Mouse (Mus musculus) left cerebral cortex, postnatal 4 days (tissue): ENCODE results near the gene Ppp2r5c. TPM values are rescaled to one million over a fixed set of nuclear protein-coding genes. Genes with fewer than 3 reads are reported as not detected.

ENCODE experiments used
- DNase-seq: peaks from one replicate; pipeline ENCODE4 v3.0.0-alpha.2; 2022
- intact Hi-C: fragments of 180-260 bp; cut with DNase I; formaldehyde crosslinking; loops from one replicate; pipeline ENCODE4 v1.15.1; 2025
- total RNA-seq, 2 experiments: library from RNA; stranded (reverse); gene quantifications; 2 replicates each; pipeline ENCODE4 v1.2.3; 2021

Gene Ppp2r5c
- total RNA-seq, 2 experiments from 2014 or later = 201 to 210 TPM

DNA sequence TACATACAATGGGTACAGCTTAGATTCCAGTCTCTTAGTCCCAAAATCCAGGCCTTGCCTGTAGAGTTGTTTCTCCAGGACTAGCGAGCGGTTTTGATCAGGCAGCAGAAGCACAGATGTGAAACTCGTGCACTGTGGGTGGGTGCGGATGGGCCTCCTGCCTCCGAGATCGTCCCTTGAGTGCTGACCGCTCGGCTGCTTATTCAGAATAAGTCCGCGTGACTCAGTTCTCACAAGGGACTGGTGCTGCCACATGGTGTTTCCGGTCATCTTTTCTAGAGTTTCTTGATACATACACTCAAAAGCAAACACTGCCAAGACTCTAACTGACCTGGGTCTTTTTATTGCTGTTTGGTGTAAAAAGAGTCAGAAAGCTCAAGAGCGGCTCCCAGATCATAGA lies 100.7 kb downstream of the Ppp2r5c start:
- intact Hi-C loops = no loop called here
- DNase-seq = no peak

DNA sequence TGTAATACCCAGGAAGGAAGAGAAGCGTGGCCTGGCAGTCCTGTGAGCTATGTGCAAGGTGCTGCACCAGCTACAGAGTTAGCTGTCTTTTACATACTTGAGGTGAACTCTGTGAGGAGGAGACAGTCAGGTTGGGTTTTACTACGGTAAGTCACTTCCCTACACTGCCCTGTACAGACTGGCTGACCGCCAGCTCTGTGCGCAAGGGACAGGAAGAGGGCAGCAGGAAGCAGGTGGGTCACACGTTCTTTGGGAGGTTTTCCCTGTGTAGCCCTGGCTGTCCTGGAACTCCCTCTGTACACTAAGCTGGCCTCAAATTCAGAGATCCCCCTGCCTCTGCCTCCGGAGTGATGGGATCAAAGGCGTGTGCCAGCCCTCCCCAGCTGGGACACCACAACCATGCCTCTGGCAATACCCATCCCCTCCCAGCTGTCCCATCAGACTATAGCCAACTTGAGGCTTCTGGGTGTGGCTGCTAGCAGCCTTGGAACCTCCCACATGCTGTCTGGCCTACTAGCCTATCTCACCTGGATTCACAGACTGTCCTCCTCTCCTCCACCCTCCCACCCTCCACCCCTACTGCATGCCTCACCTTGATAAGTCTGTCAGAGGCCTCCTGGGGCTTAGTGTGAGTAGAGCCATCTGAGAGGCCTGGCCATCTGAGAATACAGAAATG lies 102.7 kb downstream of the Ppp2r5c start:
- intact Hi-C loops = no loop called here
- DNase-seq = no peak

DNA sequence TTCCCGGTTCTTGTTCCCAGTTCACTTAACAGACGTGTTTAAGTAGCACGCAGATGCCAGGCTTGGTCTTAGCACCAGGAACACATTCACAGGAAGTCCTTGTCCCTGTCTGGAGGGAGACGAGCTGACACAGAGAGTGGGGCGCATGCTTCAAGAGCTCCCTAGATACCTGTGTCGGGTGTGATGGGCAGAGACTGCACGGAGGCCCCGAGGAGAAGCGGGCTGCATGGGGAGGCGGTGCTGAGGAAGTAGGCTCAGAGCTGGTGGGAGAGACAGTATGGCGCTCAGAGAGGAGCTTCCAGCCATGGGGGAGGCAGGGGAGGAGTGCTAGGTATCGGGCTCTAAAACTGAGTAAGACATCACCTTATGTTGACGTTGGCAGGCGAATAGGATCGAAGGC lies 103.4 kb downstream of the Ppp2r5c start:
- DNase-seq = no peak
- intact Hi-C loops = no loop called here

DNA sequence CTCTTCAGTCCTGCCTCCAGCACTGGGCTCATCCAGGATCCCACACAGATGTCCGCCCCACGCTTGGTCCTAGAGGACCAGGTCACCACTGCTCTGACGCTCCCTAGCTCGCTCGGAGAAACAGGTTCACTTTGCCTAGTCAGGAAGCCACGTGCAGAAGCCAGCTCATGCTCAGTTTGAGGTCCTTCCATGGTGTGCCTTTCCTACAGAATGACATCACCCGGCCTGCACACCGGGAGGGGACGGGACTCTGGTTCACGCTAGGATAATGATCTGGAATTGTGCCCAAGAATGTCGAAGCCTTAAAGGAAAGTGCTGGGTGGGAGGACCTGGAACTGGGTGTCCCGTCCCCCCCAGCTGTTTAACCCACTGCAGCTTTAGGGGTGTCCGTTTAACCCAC lies 105.2 kb downstream of the Ppp2r5c start:
- DNase-seq = no peak
- intact Hi-C loops = no loop called here

DNA sequence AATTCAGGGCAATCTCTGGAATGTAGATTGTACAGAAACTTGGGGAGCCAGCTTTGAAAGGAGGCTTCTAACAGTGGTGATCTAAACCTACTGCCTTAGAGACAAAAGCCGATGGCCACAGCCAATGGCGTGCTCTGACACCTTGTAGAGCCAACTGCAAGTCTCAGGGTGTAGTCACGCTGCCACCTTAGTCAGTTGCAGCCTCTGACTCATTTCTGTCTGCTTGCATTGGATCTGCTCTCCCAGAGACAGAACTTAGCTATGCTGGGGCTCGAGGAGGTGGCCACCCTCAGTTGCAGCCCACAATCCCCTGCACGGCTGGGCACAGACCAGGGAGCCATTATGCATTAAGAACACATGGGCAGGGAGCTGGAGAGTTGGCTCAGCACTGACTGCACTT lies 106.4 kb downstream of the Ppp2r5c start:
- DNase-seq = no peak
- intact Hi-C loops = no loop called here

DNA sequence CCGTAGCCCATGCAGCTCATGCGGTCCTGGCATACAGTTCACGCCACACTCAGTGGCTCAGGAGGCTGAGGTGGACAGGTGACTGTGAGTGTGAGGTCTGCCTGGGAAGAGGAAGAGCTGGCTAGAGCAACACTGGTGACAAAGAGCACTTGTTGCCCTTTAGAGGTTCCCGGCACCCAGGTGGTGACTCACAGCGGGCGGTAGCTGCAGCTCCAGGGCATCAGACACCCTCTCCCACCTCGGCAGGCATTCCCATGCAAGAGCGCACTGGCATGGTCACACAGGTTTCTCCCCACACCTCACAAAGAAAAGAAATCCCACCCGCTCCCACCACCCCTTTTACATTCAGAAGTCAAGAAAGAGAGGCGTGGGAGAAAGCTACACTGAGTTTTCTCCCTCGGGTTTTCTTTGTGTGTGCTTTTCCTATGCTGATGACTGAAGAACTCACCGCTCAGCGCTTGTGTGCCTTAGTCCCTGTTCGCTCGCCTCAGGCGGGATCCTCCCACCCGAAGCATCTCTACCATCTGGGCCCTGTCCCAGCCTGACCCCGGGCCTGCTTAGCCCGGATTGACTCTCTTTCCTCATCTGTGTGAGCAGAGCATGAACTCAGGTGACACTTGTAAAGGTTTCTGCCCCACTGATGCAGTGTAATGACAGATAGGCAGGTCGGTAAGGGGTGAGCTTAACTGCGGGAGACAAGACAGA lies 108.8 kb downstream of the Ppp2r5c start:
- intact Hi-C loops = no loop called here
- no peak for DNase-seq

DNA sequence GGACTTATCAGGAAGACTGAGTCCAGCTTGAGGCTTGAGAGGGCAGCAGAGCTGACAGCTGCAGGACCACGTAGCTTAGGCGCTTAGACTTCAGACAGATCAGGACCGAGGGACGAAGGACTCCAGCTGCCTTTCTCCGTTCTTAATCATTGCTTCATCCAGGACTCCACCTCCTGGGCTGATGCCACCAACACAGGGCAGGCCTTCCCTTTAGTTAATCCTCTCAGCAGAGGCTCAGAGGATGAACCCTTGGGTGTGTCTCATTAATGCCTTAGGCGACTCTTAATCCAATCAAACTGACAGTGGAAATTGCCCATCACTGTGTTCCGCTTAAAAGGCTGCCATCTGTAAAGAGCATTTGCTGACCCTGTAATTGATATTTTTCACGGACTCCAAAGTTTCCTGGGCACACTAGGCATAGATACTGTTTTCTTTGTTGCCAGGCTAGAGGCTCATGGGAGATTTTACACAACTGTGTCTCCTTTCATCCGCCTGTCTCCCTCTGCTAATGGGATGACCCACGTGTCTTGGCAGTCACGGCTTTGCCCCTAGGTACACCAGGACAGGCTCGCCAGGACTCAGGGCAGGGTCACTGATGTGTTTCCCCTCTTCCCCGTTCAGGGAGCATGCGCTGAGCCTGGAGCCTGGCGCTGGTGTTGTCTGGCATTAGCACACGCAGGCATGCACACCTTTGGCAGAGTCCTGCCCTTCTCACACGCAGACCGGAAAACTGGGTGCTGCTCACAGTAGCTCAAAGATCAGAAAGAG lies 110.1 kb downstream of the Ppp2r5c start:
- intact Hi-C loops = no loop called here

DNA sequence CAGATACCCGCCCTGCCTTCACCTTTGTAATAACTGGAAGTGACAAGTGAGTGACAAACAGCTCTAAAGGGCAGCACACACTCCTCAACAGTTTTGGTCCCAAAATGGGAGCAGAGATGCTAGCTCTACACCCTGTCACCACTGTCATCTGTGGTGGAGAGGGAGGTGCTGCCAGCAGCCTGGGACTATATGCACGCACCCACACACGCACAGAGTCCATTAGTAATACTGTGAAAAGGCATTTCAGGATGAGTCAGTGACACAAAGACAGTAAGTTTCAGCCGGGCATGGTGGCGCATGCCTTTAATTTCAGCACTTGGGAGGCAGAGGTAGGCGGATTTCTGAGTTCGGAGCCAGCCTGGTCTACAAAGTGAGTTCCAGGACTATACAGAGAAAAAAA lies 111.3 kb downstream of the Ppp2r5c start:
- intact Hi-C loops = no loop called here
- no peak for DNase-seq

More for the DNA sequence above, 110.1 kb downstream of the Ppp2r5c start:
- peak; percentile 21 for DNase-seq

DNA sequence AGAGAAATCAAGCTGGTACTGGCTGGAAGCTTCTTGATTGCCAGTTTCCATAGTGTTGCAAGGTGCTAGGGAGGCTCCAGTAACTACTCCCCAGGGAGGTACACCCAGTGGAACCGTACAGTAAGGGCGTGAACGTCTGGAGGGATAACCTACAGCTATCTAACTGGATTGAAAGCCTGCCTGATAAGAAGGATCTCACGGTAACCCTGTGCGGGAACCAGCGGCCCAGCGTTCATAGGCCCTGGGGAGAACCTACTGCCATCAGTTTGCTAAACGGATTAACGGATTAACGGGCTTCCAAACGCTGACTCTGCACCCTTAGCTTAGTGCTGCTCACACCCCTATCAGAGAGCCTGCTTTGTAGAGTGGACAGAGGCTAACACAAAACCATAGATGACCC lies 116.5 kb downstream of the Ppp2r5c start:
- no peak for DNase-seq
- intact Hi-C loops = loop anchor here (10.0 kb wide), 1 partner anchor 109 kb away; no protein-coding TSS in a partner anchor

GRCm38 (mm10) chr12:110564848-110565247 lies 117.9 kb downstream of the Ppp2r5c start:
- no peak for DNase-seq
- intact Hi-C loops = loop anchor here (10.0 kb wide), 1 partner anchor 110 kb away; no protein-coding TSS in a partner anchor

GRCm38 (mm10) chr12:110566366-110566765 lies 119.4 kb downstream of the Ppp2r5c start:
- intact Hi-C loops = loop anchor here (10.0 kb wide), 1 partner anchor 112 kb away; no protein-coding TSS in a partner anchor
- DNase-seq = no peak

DNA sequence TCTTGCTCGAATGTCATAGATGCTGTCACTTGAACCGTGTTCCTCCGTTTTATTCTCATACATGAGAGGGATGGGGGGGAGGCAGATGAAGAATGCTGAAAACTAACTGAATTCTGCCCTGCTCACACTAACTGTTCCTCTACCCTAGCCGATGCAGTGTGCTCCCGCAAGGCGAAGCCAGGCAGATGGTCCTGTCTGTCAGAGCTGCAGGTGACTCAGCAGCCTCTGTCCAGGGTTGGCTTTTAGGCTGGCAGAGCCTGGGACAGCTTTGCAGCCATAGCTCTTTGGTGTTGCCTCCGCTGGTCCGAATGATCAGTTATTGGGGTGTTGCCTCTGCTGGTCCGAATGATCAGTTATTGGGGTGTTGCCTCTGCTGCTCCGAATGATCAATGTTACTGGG lies 124.1 kb downstream of the Ppp2r5c start:
- intact Hi-C loops = no loop called here
- no peak for DNase-seq

GRCm38 (mm10) chr12:110572351-110572750 lies 125.4 kb downstream of the Ppp2r5c start:
- DNase-seq = no peak
- intact Hi-C loops = no loop called here

DNA sequence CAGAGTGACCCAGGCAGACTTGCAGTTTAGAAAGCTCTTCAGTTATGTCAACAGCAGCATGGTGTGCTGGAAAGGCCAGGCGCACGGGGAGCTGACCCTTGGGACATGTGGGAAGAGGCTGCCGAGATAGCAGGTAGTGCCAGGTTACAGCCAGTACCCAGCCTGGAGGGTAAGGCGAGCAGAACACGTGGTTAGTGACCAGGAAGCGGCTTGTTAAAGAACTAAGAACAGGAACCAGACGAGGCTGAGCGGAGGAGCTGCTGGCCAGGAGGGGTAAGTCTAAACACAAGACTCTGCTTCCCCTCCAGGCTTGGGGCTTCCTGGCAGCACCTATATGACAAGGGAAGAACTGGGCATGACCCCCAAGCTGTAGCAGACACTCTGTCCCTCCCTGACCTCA lies 126.7 kb downstream of the Ppp2r5c start:
- DNase-seq = no peak
- intact Hi-C loops = no loop called here

DNA sequence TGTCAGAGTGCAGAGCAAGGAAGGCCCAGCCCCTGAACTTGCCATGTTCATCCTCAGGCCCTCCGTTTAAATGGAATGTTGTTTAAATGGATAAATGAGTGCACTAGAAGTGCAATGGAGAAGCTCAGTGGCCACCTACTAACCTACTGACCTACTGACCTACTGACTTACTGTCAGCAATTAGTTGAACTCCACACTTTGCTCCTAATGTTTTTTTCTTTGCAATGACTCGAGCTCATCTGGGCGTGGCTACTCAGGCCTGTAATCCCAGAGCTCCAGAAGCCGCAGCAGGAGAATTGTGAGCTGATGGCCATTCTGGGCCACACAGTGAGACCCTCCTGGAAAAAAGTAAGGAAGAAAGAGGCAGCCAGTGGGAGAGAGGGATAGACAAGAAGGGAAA lies 129.0 kb downstream of the Ppp2r5c start:
- no peak for DNase-seq
- intact Hi-C loops = no loop called here

GRCm38 (mm10) chr12:110578333-110578732 lies 131.4 kb downstream of the Ppp2r5c start:
- DNase-seq = no peak
- intact Hi-C loops = no loop called here

- intact Hi-C loops = no loop called here
Observed at GRCm38 (mm10) chr12:110588622-110589021, 141.7 kb downstream of the Ppp2r5c start.

DNA sequence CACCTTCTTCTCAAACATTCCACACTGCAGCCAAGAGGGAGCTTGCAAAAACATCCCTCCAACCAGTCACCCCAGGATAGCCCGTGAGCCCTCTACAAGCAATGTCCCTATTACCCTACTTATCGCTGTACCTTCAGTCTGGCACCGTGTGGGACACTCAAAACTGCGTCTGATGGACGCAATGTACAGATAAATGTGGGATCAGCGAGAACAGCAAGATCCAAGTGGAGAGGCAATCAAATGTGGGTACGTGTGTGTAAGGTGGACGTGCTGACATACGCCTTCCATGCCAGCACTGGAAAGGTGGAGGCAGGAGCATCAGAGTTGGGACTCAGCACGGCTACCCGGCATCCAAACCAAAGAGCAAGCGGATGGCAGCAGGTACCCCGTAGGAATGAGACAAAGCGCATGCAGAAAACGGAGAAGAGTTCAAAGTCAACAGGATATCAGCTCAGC lies 143.9 kb downstream of the Ppp2r5c start:
- intact Hi-C loops = no loop called here
- DNase-seq = no peak

More at GRCm38 (mm10) chr12:110588622-110589021, 141.7 kb downstream of the Ppp2r5c start:
- DNase-seq = no peak

DNA sequence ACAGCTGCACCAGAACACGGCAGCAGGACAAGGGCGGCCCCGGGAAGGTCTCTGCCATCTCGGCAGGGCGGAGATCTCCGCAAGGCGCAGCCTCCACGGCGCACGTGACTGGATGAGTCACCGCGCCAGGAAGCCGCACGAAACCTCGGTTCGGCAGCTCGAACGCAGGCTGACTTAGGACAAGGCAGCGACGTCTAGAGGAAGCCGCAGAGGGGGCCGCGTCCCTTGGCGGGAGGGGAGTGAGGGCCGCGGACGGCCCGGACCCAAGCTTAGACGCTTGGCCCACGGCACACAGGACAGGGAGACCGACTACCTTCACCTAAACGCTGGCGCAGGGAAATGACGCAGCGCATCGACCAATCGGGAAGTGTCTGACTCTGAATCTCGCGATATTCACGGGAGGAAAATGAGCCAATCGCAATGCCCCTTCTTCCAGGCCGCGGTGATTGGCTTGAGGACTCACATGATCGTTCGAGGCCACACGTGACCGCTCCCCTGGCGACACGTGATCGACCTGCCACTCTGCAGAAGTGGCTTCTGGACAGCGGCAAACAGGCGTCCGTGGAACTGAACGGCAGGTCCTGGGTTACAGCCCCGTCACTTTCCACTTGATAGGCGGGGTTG lies 144.5 kb downstream of the Ppp2r5c start:
- intact Hi-C loops = no loop called here
- peak; percentile 98 for DNase-seq

DNA sequence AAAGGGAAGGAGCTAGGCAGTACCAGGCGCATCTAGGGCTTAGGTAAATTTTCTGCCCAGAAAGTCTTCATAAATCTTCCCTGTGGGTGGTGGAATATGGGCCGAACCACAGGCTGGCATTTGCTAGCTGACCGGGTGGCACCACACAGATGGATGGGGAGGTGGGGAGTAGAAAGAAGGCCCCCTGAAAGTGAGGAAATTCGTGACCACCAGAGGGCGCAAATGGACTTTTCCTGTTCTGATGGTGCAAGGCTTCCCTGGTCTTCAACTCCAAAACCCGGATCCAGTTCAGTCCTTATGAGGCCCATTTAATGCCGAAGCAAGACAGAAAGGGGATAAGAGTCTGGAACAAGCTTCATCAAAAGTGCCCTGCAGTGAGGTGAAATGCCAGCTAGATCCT lies 151.6 kb downstream of the Ppp2r5c start:
- intact Hi-C loops = no loop called here
- DNase-seq = peak; percentile 79

- intact Hi-C loops = no loop called here
- DNase-seq = no peak
Observed at GRCm38 (mm10) chr12:110599791-110600190, 152.9 kb downstream of the Ppp2r5c start.
